Mouse (Mus musculus) urinary bladder, adult 18-20 months (tissue): ENCODE measurements around the gene Slc29a1.
"Not testable (repeated sequence)": the region's sequence is repeated elsewhere in the genome, so short reads cannot be mapped to it uniquely, and the experiment has no call there.

Experiments
- DNase-seq, 2 experiments: peaks; one replicate each; pipeline ENCODE4 v3.0.0; 2022; ENCODE audit warnings: low spot score in 2 of 2, mixed read lengths in 2 of 2

Slc29a1 gene

DNA sequence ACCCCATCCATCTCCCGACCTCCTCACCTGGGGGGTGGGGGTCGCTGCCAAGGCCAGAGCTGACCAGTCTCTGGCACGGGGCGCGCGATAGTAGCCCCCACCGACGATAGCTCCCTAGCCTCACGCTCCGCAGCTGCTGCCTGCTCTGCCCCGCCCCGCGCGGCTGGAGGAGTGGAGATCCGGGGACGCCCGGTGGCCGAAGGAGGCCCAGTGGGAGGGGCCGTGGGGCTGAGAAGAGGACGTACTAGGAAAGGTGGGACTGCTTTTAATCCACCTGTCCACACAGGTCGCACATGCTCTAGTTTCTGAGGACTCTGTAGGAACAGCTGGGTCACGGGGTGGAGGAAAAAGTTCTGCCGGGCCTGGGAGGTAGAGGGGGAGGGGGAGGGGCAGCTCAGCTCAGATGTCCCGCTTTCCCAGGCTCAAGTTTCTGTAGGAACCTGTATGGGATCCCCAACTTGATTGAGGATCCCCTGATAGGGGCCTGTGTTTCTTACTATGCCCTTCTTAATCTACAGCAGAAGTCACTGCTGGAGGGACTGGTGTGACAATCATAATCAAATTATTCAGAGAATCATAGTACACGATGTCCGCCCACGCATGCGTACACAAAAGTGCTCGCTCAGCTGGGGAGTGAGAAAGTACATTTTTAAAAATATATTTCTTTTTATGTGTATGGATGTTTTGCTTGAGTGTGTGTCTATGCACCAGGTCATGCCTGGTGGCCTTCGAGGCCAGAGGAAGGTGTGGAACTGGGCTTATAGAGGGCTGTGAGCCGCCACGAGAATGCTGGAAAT is at the start of gene Slc29a1:
Slc29a1 (minus strand) TSS at position 161 of the 797 bp plus-strand sequence.
- DNase-seq = no peak

DNA sequence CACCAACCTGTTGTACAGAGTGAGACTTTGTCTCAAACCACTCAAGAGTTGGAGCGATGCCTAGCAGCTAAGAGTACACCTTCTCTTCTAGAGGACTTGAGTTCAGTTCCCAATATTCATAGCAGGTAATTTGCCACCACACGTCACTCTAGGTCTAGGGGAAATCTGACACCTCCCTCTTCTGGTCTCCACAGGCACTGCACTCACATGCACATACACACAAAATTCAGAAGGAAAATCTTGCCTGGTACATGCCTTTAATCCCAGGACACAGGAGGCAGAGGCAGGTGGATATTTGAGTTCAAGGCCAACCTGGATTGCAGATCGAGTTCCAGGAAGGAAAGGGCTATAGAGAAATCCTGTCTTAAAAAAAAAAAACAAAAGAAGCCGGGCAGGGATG is 44.8 kb upstream of the Slc29a1 start:
- DNase-seq = no peak

DNA sequence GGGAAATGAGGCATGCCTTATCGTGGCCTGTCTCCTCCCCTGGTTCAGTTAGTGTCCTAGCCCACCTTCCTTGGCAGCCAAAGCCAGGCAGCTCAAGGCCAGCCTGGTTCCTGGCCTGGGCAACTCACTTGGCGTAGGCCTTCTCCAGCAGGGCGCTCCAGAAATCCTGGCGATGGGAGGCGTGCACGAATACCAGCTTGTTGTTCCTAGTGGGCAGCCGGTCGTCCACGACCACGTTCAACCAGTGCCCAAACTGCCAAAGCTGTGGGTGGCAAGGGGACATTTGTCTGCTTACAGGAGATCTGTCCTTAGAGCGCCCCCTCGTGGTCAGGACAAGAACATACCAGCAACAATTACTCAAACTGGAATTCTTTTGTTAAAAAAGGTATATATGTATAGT is 43.3 kb upstream of the Slc29a1 start:
- DNase-seq = peak; percentile 41 to 63

DNA sequence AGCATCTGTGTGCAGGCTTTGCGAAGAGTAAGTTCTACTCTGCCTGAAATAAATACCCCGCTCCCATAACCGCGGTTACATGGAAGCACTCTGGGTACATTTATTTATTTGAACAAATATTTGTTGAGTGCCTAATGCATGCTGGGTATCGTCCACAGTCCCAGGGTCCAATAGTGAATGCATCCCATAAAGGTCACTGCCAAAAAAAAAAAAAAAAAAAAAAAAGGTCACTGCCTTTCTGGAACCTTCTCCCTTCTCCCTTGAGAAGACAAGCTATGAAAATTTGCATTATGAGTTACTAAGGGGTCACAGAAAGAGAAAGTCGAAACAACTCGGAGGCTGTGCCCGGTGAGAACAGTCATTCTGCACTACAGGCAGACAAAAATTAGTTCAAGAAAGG is 42.6 kb upstream of the Slc29a1 start:
- DNase-seq = no peak

DNA sequence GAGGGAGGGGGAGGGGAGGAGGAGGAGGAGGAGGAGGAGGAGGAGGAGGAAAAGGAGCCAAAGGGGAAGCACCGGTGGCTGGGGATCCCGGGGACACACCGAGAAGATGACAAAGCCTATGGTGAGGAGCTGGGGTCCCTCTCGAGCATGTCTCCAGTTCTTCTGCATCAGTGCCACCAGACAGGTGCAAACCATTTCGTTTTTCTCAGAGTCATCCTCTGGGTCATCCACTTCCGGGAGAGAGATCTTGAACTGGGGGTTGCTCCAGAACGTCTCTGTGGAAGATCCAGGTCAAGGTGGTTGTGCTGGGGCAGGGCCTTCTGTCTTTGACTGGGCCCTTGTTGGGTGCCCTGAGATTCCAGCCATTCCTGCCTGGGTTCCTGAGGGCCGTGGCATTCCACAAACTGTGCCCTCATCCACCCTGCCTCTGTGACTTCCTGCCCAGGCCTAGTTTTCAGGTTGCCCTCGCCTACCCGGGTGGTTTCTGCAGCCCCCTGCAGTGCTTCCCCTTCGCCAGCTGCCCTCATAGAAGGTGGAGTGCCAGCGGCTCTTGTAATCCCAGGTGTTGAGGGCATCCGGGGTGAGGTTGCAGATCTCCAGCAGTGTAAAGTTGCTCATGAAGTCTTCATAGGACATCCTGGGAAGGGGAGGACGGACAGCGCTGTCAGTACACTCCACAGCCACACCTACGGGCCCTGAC is 39.3 kb upstream of the Slc29a1 start:
- no peak for DNase-seq

DNA sequence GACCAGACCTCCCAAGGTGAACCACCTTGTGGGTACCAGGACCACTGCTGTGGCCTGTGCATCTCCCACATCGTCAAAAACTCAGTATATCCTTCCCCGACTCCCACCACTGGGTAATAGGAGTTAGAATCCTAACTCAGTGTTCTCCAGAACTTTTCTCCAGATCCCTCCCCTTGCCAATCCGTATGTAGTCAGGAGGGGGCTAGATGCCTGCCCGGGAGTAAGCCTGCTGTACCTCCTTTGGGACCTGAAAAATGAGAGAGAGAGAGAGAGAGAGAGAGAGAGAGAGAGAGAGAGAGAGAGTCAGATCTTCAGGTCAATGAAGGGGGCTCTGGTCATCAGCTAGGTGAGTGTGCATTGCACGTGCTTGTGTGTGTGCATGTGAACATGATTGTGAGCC is 34.6 kb upstream of the Slc29a1 start:
- no peak for DNase-seq

DNA sequence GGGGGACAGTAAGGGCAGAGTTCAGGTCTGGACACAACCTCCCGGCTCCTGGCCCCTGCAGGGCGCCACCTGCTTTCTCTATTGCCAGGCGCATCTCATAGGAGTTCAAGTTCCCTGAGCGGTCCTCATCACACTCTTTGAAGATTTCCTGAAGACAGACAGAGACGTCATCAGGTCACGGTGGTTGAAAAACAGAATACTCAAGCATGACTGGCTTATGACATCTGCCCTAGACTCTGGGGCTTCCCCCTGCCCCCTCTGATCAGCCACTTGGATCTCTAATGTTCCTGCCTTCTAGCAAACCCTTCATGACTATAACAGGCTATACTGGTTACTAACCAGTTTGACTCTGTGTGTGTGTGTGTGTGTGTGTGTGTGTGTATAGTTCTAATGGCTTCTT is 32.5 kb upstream of the Slc29a1 start:
- no peak for DNase-seq

DNA sequence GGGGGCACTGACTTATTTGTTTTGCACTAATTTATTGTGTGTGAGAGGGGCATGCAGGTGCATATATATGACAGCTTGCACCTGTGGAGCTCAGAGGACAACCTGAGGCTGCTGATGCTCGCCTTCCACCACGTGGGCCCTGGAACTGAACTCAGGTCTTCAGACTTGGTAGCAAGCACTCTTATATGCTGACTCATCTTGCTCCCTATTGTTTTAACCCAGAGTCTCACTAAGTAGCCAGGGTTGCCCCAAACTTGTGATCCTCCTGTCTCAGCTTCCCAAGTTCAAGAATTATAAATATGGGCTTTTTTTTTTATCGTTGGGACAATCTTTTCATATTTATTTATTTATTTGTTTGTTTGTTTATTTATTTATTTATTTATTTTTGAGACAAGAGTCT is 31.6 kb upstream of the Slc29a1 start:
- DNase-seq = no peak

DNA sequence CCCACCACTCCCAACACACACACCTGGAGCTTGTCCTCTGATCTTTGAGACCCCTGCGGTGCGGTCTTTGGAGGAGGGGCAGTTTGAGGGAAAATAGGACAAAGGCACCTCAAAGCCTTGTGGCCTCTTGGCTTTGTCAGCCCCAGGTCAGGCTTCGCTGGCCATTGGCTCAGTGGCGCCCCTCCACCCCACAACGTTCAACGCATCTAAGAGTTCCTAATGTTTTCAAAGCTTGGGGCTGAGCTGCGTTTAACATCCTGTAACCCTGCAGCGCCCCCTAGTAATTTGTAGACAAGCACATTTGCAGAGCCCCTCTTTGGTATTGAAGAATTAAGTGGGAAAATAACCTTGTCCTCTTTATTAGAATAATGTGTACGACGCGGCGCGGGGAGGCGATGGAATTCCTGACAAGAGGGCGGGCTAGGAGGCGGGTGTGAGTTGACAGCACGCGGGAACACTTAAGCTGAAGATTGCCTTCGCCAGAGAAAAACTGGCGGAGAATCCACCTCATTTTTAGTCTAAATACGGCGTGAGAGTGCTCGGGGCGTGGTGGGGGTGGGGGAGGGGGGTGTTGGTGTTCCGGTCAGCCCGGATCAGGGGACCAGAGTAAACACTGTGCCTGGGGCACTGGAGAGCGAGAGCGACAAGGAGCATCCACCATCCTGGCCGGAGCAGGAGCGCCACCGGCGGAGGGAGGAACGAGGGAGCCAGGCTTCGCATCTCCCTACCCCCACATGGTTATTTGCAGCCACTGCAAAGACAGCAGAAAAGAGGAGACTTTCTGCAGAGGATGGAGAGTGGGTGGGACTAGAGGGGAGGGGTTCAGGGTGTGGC is 30.7 kb upstream of the Slc29a1 start:
- peak in 1 of 2 experiments; percentile 39 for DNase-seq

DNA sequence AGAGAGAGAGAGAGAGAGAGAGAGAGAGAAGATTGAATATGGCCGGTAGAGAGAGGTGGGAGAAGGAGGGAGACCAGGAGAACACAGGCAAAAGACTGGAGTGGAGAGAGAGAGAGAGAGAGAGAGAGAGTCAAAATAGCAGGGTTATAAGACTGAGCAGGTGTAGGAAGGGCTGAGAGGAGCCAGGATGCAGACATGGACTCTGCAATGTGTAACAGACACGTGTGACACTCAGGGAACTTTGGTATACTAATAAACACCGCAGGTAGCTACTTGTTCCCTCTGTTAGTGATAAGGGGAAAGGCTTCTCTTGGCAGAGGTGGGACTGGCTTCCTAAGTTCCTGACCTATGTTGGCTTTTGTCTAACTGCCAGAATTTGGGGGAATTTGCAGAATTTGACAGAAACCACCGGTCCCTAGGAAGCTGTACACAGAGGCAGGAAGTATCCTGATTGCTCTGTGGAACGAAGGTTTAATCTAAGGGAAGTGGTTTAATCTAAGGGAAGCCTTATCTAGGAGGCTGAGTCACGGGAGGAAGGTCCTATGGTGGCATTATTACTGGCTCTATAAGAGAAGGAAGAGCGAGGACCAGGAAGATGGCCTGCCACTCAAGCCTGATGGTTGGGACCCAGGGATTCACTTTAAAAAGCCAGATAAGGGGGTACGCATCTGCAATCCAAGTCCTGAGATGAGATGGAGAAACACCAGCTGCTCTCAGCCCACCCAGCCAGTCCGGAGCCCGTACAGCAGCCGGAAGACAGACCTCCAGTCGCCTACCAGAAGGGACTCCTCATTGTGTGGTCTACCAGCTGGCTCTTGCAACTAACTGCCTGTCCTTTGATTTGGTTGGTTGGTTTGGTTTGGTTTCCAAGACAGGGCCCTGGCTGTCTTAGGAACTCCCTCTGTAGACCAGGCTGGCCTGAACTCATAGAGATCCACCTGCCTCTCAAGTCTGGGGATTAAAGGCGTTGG is 29.8 kb upstream of the Slc29a1 start:
- no peak for DNase-seq

DNA sequence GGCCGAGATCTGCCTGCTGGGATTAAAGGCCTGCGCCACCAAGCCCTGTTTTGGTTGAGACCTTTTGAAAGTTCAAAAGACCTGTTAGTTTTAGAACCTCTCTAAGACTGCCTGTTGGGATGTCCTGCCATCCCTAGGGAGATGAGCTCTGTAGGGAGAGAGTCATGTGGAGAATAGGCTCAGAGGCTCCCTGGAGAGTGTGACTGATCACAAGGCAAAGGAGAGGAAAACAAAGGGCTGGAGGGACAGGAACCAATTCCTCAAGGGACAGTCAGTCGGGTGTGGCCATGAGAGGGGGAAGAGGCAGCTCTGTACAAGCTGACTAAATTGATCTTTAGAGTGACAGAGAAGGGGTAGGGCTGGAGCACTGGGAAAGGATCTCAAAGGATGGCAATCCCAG is 28.8 kb upstream of the Slc29a1 start:
- no peak for DNase-seq

DNA sequence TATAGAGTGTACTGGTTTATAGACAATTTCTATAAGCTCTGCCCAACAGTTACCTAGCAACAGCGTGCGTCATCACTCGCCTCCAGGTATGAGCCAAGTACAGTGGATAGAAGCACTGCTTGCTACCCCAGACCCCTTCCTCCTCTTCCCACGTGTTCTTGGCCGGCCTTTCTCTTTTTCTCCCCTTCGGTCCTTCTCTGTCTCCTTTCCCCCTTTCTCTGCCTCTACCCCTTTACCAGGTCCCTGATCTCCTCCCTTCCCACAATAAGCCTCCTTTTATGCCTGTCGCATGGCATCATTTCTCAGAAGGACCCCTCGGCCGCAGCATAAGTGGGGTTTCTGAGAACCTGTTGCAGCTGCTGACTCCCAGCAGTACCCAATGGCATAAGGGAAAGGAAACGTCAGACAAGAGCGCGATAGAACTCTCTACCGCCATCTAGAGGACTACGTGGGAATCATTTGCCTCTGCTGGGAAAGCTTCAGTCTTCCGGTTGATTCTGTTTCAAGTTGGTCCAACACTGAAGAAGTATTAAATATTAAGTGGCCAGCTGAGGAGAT is 27.2 kb upstream of the Slc29a1 start:
- DNase-seq = no peak

DNA sequence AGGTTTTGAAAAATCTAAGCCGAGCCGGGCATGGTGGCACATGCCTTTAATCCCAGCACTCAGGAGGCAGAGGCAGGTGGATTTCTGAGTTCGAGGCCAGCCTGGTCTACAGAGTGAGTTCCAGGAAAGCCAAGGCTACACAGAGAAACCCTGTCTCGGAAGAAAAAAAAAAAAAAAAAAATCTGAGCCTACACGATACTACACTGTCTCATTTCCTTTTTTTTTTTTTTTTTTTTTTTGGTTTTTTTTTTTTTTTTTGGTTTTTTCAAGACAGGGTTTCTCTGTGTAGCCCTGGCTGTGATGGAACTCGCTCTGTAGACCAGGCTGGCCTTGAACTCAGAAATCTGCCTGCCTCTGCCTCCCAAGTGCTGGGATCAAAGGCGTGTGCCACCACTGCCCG is 24.0 kb upstream of the Slc29a1 start:
- DNase-seq = not testable (repeated sequence)

DNA sequence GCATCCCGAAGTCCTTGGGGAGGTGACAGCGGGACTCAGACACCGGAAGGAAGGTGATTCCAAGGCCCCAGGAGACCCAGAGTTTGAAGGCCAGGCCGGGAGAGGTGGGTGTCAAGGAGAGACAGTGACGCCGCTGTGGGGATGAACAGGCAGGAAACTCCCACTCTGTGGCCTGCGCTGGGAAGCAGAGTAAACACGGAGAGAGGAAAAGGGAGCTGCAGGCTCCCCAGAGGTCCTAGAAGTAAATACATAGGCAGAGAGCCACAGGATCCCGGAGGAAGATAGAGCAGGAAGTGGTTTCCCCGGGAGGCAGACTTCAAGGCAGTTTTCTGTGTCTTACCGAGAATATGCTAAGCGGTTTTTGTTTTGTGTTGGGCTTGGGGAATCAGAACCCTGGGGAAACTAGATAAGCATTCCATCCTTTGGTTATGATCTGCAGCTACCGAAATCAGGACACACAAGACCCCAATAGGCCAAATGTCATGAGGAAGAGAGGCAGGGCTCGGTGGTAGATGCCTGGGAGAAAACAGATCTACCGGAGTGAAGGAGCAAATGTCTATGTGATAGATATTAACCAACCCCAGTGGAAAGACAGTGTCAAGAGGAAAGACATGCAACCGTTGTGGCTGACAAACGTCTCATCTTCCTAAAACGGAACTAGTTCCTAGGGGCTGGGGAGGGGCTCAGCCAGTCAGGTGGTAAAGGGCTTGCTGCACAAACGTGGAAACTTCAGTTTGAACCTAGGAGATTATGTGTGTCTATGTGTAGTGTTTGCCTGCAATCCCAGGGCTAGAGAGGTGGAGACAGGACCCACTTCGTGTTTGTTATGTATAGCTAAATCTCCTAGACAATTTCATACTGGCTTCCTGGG is 20.2 kb upstream of the Slc29a1 start:
- DNase-seq = no peak

DNA sequence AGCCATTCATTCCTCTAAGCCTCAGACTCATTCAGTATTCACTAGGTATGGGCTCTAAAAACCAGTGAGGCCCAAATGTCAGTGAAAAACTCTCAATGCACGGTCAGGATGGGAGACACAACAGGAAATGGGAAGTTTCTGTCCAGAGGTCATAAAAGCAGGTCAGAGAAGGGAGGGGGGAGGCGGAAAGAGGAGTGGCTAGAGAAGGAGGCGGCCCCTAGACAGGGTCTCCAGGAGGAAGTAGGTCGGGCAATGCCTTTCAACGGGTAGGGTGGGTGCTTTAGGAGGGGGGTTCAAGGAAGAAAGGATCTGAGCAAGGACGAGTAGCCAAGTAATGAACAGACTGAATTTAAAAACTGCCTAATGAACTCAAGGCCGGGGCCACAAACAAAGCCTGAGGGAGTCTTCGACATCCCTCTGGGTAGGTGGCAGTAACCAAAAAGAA is 19.6 kb upstream of the Slc29a1 start:
- DNase-seq = no peak

DNA sequence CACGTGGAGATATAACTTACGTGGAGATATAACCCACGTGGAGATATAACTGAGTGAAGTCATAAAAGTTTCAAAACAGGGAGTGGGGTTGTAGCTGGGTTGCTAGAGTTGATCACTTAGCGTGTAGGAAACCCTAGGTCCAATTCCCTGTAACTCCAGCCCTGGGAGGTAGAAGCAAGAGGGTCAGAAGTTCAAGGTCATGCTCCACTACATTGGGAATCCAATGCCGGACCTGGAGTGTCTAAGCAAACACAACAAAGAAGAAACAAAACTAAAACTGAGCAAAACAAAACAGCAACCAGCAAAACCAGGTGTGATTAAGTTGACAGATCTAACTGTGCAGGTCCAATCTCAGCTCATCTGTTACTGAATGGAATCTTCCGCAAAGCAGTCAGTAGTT is 18.2 kb upstream of the Slc29a1 start:
- DNase-seq = no peak

DNA sequence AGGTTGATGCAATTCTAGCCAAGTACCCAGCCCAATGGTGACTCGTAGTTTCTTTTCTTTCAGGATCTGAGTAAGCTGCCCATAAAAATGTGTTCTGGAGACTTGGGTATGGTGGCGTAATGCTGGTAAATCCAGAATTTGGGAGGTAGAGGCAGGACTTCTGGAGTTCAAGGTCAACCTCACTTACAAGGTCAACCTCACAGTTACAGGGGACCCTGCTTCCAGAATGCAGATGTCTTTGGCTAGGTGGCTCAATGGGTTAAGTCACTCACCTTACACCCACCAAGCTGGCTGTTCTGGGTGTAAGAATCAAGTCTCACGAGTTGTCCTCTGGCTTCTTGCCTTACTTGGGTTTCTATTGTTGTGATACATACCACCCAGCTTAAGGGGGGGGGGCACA is 17.3 kb upstream of the Slc29a1 start:
- no peak for DNase-seq

DNA sequence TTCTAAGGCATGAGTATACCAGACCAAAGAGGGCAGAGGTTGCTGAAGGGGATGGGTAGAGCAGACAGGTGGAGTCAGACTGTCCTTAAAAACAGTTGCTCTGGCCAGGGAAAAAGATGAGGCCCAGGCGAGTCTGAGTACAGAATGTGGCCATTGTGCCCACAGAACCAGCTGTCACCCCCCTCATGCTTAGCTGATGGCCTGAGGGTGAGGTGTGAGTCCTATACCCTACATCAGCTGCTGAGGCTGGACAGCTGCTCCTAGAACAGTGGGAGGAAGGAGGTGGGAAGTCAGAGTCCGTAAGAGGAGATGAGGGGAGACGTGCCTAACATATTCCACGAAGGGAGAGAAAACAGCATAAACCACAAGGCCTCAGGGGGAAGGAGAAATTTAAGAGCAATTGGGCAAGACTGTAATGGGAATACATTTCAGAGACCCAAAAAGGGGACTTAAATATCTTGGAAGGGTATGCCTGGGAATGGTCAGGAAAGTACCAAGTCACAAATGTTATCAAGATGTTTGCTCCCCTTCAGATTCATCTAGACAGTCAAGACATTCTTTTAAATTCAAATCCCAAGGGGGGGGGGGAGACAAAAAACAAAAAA is 16.7 kb upstream of the Slc29a1 start:
- no peak for DNase-seq

DNA sequence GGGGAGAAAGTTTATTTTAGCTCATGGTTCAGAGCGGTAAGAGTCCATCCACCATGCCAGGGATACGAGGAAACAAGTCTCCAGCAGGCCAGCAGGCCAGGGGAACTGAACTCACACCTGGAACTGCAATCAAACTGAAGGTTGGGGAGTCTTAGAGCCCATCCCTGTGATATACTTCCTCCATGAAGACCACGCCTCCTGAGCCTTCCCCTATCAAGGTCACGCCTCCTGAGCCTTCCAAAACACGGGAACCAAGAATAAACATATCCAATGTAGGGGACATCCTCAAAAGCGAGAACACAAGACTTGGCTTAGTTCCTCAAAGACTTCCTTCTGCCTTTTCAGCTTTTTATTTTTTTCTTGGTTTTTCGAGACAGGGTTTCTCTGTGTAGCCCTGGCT is 13.5 kb upstream of the Slc29a1 start:
- DNase-seq = no peak
